In the genomic region with DNA sequence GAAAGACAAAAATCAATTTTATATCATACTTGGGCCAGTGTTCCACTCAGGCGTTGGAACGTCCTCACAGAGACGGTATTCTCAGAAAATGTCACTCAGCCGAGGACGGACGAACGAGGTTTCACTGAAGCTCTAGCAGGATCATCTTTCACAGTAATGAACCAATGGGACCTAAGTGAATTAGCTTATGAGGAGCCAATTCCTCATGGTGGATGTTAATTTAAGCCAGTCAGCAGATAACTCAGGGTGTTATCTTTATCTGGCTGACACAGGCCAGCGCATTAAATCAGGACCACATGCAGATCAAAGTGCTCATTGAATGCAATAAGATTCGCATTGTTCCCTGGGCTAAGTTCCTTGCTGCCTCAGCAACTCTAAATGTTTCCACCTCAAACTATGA, we compare ENCODE assay signal across 9 mouse cellular contexts. TPM values are rescaled to one million over a fixed set of nuclear protein-coding genes. Genes with fewer than 3 reads are reported as not detected.
DNase-seq lines count a peak whose midpoint lies in the region; ATAC-seq and TF ChIP-seq lines count a peak whose summit lies in the region.
"Had no signal": no experiment of that assay in that cellular context is flagged by ENCODE, and none has a peak within 500 bp of the region (broad histone marks: within the 10 kb centered on the region; RNA-seq: fewer than 3 reads in every experiment).

No protein-coding gene starts in this region.

- TF ChIP-seq EP300 in stomach, postnatal 0 days (optimal IDR thresholded peaks at IDR 0.05), result no peak

- intact Hi-C loops in heart, postnatal 14 days (cut with DNase I), result no loop called here

- H3K9ac ChIP-seq in heart, embryonic 13.5 days, result peak overlapping the region; percentile 2; the same call in 1 of the 2 replicates
- H3K9ac ChIP-seq in stomach, embryonic 15.5 days, result no peak overlapping the region
- H3K9ac ChIP-seq in stomach, postnatal 0 days (ENCODE audit: low read length), result no peak overlapping the region
- H3K9ac ChIP-seq: limb, embryonic 15.5 days had no signal

- H3K27me3 ChIP-seq in heart, embryonic 13.5 days (replicated peaks), result no peaks in the 10 kb centered on the region
- no peaks in the 10 kb centered on the region for H3K27me3 ChIP-seq in stomach, embryonic 15.5 days (replicated peaks)
- no peaks in the 10 kb centered on the region for H3K27me3 ChIP-seq in stomach, postnatal 0 days (ENCODE audit: control insufficient read depth, insufficient read depth, low read length)
- H3K27me3 ChIP-seq: limb, embryonic 15.5 days had no signal

- H3K4me1 ChIP-seq in heart, embryonic 13.5 days, result peaks cover 74% of the 10 kb centered on the region
- H3K4me1 ChIP-seq in stomach, embryonic 15.5 days, result no peaks in the 10 kb centered on the region
- H3K4me1 ChIP-seq in stomach, postnatal 0 days (replicated peaks; ENCODE audit: control insufficient read depth, insufficient read depth), result no peaks in the 10 kb centered on the region

- no peak for ATAC-seq in heart, embryonic 13.5 days (ENCODE audit: extremely low read depth, insufficient number of reproducible peaks, low FRiP score, low TSS enrichment)
- ATAC-seq in stomach, embryonic 15.5 days (ENCODE audit: insufficient read depth, low FRiP score, low read depth), result no peak
- no peak for ATAC-seq in stomach, postnatal 0 days (ENCODE audit: low FRiP score, low TSS enrichment)
- ATAC-seq in frontal cortex, adult (ENCODE audit: low TSS enrichment), result no peak

- H3K9me3 ChIP-seq in heart, embryonic 13.5 days, result no peaks in the 10 kb centered on the region
- H3K9me3 ChIP-seq in stomach, embryonic 15.5 days, result no peaks in the 10 kb centered on the region
- H3K9me3 ChIP-seq in stomach, postnatal 0 days (ENCODE audit: control insufficient read depth, low read length), result no peaks in the 10 kb centered on the region
- H3K9me3 ChIP-seq: limb, embryonic 15.5 days had no signal

- H3K4me3 ChIP-seq in heart, embryonic 13.5 days, result no peak overlapping the region
- no peak overlapping the region for H3K4me3 ChIP-seq in stomach, embryonic 15.5 days (replicated peaks)
- no peak overlapping the region for H3K4me3 ChIP-seq in stomach, postnatal 0 days (ENCODE audit: low read depth, low read length)
- H3K4me3 ChIP-seq: limb, embryonic 15.5 days had no signal

- DNase-seq in heart, postnatal 14 days, result no peak
- DNase-seq in stomach, postnatal 0 days (ENCODE audit: low spot score), result no peak
- DNase-seq in mesoderm, embryonic 11.5 days (ENCODE audit: low read depth, low spot score), result peak; percentile 51
- no peak for DNase-seq in adrenal gland, postnatal 14 days
- DNase-seq in cerebellum, adult 9-10 months, result no peak

- H3K36me3 ChIP-seq in heart, embryonic 13.5 days, result peaks cover 43% of the 10 kb centered on the region
- H3K36me3 ChIP-seq in stomach, embryonic 15.5 days, result no peaks in the 10 kb centered on the region
- peaks cover 7% of the 10 kb centered on the region; the same call in 1 of the 2 replicates for H3K36me3 ChIP-seq in stomach, postnatal 0 days (ENCODE audit: control insufficient read depth, insufficient read depth, low read length)
- H3K36me3 ChIP-seq: limb, embryonic 15.5 days had no signal

- TF ChIP-seq CTCF in stomach, postnatal 0 days (IDR thresholded peaks at IDR 0.05; ENCODE audit: low read depth), result no peak

- 16% methylated on average over 9 of the region's 9 CpGs for WGBS in heart, embryonic 13.5 days
- WGBS in stomach, embryonic 15.5 days, result 46% methylated on average over 9 of the region's 9 CpGs
- WGBS in stomach, postnatal 0 days, result 52% methylated on average over 9 of the region's 9 CpGs

- H3K4me2 ChIP-seq in heart, embryonic 13.5 days, result peak overlapping the region; percentile 42
- no peak overlapping the region for H3K4me2 ChIP-seq in stomach, embryonic 15.5 days
- H3K4me2 ChIP-seq in stomach, postnatal 0 days (replicated peaks; ENCODE audit: low read depth), result no peak overlapping the region
- H3K4me2 ChIP-seq: limb, embryonic 15.5 days had no signal

- peak overlapping the region; percentile 76 for H3K27ac ChIP-seq in heart, embryonic 13.5 days (replicated peaks)
- 0 out of 2 replicates have a peak overlapping the region, but pooled peaks have one; percentile 35 for H3K27ac ChIP-seq in stomach, embryonic 15.5 days
- no peak overlapping the region for H3K27ac ChIP-seq in stomach, postnatal 0 days (replicated peaks)
- H3K27ac ChIP-seq: limb, embryonic 15.5 days had no signal

RNA-seq across cellular contexts. Expression of gene Cdca7l, which starts 53.0 kb away (rescaled TPM):
- 15.4 and 16.3 TPM in 2 replicates for polyA plus RNA-seq in heart, embryonic 13.5 days (2015; fragmentation: Nextera tagmentation; extraction: Ambion mirVana)
- total RNA-seq in heart, postnatal 14 days (2021), result 1 to 10 TPM in 1 of 2 experiments, under 1 TPM in 1; 0.76 to 1.0 TPM
- 42.5 and 43.9 TPM in 2 replicates for polyA plus RNA-seq in stomach, embryonic 15.5 days (2015; fragmentation: Nextera tagmentation; extraction: Ambion mirVana)
- 15.1 and 15.7 TPM in 2 replicates for polyA plus RNA-seq in stomach, postnatal 0 days (2015; fragmentation: Nextera tagmentation; extraction: Ambion mirVana)
- 6.7 and 6.9 TPM in 2 replicates for total RNA-seq in adrenal gland, postnatal 14 days (2021)
